Mouse (Mus musculus): ENCODE measurements around the gene Zfp629.

- no peak for TF ChIP-seq CTCF (IDR thresholded peaks at IDR 0.05; ENCODE audit: borderline replicate concordance, control insufficient read depth, extremely low read depth, insufficient read depth, low read length, poor library complexity)
- TF ChIP-seq POLR2A (IDR thresholded peaks at IDR 0.05; ENCODE audit: control insufficient read depth, extremely low read depth, insufficient read depth, low read length, poor library complexity): no peak
These were observed 2.1 kb downstream of the Zfp629 start for GRCm38 (mm10) chr7:127613501-127613900.
